Mouse (Mus musculus) embryonic facial prominence, embryonic 10.5 days (tissue): Measurements from ENCODE around the gene Fgfr2. TPM values are rescaled to one million over a fixed set of nuclear protein-coding genes. Genes with fewer than 3 reads are reported as not detected.

Source experiments
- DNase-seq: peaks from one replicate; pipeline ENCODE4 v3.0.0-alpha.2; 2017; ENCODE audit warnings: low spot score
- H3K27ac ChIP-seq: fragments of 300-500 bp; sonication (generic); replicated peaks from 2 replicates; pipeline ENCODE4 v1.5.1; 2016; ENCODE audit warnings: mild to moderate bottlenecking
- H3K27me3 ChIP-seq: fragments of 300-500 bp; sonication (generic); replicated peaks from 2 replicates; pipeline ENCODE4 v1.6.1; 2016; ENCODE audit warnings: low read depth, mild to moderate bottlenecking; ENCODE audit not compliant: poor library complexity, severe bottlenecking
- H3K36me3 ChIP-seq: fragments of 300-500 bp; sonication (generic); replicated peaks from 2 replicates; pipeline ENCODE4 v1.6.1; 2016; ENCODE audit warnings: mild to moderate bottlenecking, moderate library complexity
- H3K4me1 ChIP-seq: fragments of 300-500 bp; sonication (generic); 2 replicates; pipeline ENCODE4 v1.6.1; 2016
- H3K4me3 ChIP-seq: fragments of 300-500 bp; sonication (generic); 2 replicates; pipeline ENCODE4 v1.5.1; 2016; ENCODE audit warnings: mild to moderate bottlenecking, moderate library complexity
- H3K9me3 ChIP-seq: fragments of 300-500 bp; sonication (generic); 2 replicates; pipeline ENCODE4 v1.6.1; 2016; ENCODE audit warnings: mild to moderate bottlenecking
- WGBS: fragments of 180-500 bp; shearing (Covaris S2); methylation state at CpG from one replicate; pipeline ENCODE4 v1.1.7; 2016; 5-methylcytosine and 5-hydroxymethylcytosine counted together
- polyA plus RNA-seq: library from polyadenylated mRNA; unstranded; fragments of >200 nt; fragmentation: Nextera tagmentation; extraction: Ambion mirVana; gene quantifications from 2 replicates; pipeline ENCODE4 v1.2.1, GENCODE M21; 2016

Gene Fgfr2
- polyA plus RNA-seq, 1 experiment from 2014 or later: 74.3 TPM

DNA sequence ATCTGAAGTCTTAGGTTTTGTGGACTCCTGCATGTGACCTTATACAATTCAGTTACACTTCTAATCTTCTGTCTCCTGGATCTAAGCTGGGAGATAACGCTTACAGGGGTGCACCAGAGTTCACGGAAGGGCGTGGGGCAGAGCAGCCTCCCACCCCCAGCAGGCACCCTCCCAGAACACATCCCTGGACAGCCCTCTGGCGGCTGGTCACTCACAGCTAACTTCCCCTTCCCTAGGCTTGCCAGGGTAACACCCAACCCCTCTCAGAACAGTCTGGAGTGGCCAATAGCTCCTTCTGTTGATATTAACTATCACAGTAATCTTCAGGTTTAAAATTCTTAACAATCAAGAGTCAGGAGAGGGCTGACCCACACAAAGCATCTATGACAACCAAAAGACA, 75.9 kb downstream of the Fgfr2 start:
- DNase-seq: no peak
- H3K4me1 ChIP-seq: peaks cover 36% of the 10 kb centered on the region
- H3K27ac ChIP-seq: no peak overlapping the region
- H3K9me3 ChIP-seq: no peaks in the 10 kb centered on the region
- H3K4me3 ChIP-seq: no peak overlapping the region
- WGBS: 81% methylated on average over 4 of the region's 4 CpGs
- H3K36me3 ChIP-seq: peaks cover 73% of the 10 kb centered on the region
- no peaks in the 10 kb centered on the region for H3K27me3 ChIP-seq

DNA sequence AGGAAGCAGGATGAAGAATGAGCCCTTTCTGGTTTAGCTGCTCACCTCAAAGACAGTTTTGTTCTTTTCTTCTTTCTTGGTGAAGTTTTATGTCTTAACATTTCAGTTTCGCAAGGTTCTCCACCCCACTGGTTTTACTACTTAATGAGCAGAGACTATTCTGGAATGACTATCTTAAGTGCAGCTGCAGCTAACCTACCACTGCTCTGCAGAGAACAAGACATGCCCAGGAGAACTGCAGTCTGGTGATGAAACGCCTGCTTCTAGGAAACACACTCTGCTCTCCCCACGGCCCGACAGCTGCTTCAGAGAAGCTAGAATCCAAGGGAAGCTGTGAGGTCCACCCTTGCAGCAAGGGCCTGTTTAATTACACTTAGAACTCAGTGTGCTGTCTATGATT, 78.4 kb downstream of the Fgfr2 start:
- Histone ChIP-seq H3K27ac (no peak overlapping the region), H3K4me3 (no peak overlapping the region), H3K36me3 (peaks cover 60% of the 10 kb centered on the region), H3K27me3 (no peaks in the 10 kb centered on the region), H3K9me3 (no peaks in the 10 kb centered on the region), H3K4me1 (peaks cover 57% of the 10 kb centered on the region)
- WGBS: 83% methylated on average over 4 of the region's 4 CpGs
- DNase-seq: no peak

DNA sequence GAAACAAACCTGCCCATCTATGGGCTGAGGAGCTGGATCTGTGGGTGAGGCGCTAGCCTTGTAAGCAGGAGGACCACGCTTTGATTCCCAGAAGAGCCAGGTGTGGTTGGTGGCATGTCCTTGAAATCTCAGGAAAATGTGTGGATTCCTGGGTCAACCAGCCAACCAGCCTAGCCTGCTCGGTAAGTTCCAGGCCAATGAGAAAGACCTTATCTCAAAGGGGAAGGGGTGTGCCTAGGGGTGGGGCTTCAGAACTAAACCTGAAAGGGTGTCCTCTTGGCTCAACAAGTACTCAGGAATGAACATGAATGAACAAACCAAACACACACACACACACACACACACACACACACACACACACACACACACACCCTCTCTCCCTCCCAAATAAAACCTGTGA, 81.4 kb downstream of the Fgfr2 start:
- H3K4me1 ChIP-seq: peaks cover 66% of the 10 kb centered on the region
- peaks cover 46% of the 10 kb centered on the region for H3K36me3 ChIP-seq
- 77% methylated on average over 3 of the region's 3 CpGs for WGBS
- DNase-seq: no peak
- no peaks in the 10 kb centered on the region for H3K27me3 ChIP-seq
- no peak overlapping the region for H3K27ac ChIP-seq
- no peaks in the 10 kb centered on the region for H3K9me3 ChIP-seq
- H3K4me3 ChIP-seq: no peak overlapping the region

DNA sequence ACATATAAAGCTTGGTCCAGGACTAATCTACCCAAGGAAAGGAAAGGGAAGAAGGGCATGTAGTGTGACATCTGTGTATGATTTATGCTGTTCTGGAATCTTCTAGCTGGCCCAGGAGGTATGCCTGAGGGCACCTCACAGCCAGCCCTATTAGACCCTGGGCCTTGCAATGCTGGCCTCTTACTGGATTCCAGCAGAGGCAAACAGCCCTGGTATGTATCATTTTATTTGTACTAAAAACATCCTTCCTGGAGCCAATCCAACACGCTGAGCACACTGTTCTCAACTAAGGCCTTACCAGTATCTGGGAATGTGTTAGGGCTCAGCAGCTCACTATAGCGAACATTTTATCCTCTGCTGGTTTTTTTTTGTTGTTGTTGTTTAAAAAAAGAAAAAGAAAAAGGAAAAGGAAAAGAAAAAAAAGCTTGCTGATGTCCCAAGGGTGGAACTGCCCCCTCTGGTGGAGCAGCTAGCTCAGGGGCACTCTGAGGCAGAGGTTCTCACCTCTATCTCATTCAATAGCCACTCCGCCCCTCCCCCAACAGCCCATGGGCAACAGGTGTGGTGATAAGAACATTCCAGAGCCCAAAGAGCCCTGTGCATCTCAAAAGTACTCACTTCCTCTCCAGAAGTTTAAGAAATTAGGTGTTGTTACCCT, 82.3 kb downstream of the Fgfr2 start:
- Histone ChIP-seq H3K27ac (no peak overlapping the region), H3K9me3 (no peaks in the 10 kb centered on the region), H3K27me3 (no peaks in the 10 kb centered on the region), H3K36me3 (peaks cover 37% of the 10 kb centered on the region), H3K4me3 (no peak overlapping the region), H3K4me1 (peaks cover 76% of the 10 kb centered on the region)
- no peak for DNase-seq
- WGBS: 82% methylated on average over 3 of the region's 3 CpGs

DNA sequence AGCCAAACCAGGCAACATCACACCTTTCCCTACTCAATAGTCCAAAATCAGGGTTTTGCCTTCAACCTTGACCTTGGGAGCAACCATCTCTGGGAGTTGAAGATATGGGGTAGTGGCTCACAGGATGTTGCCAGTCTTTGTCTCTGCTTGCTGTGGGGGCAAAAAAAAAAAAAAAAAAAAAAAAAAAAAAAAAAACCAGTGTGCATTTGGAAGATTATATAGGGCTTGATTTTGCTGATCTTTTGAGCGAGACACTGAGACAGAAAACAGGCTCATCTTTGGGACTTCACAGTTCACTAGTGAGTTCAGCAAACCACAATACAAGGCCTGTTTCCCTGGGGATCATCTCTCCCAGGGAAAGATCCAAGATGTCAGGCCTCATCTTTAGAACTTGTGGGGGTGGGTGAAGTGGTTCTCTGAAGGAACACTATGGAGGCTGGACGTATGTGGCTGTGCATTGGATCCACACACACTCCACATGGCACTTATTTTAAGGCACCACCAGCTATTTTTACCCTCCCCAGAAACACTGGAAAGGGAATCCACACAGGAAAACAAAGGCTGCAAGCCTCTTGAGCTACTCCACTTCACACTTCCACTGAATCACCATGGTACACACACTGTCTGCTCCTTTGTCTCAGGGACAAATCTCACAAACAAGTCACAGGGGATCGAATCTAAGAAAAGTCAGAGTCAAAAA, 83.4 kb downstream of the Fgfr2 start:
- peak overlapping the region; percentile 44 for H3K27ac ChIP-seq
- DNase-seq: no peak
- 81% methylated on average over 3 of the region's 3 CpGs for WGBS
- no peaks in the 10 kb centered on the region for H3K27me3 ChIP-seq
- H3K4me3 ChIP-seq: no peak overlapping the region
- H3K4me1 ChIP-seq: peaks cover 87% of the 10 kb centered on the region
- H3K9me3 ChIP-seq: no peaks in the 10 kb centered on the region
- peaks cover 26% of the 10 kb centered on the region for H3K36me3 ChIP-seq

DNA sequence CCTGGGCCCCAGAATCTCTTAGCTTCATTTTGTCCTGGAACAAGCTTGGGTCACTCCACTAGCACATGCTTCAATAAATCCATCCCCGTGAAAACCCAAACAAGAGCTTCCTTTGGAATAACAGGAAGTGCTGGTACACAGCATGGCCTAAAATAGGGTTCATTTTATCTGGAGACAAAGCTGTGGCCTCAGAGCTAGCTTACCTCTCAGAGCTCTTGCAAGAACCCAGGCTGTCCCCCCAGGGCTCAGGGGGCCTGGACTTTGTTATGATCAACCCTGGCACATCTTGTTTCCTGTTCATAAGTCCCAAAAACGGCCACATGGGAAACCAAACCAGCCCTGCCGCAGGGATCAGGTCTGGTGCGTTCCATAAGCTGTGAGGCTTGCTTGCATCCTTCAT, 85.5 kb downstream of the Fgfr2 start:
- Histone ChIP-seq H3K27me3 (no peaks in the 10 kb centered on the region), H3K27ac (peak overlapping the region; percentile 79)

DNA sequence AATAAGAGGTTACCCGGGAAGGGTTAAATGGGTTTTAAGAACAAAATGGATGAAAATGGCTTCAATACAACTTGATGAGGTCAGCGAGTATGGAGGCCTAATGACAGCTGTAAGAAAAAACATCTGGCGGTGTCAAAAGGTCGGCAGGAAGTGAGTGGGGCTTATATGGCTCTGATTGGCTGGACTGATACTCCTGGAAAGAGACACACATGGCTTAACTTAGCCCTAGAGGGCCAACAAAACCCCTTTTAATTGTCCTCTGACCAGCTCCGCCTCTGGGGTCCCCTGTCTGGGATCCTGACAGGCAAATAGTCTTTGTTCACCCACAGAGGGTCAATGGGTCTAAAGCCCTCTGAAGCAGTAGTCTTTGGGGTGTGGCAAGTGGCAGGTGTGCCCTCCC, 85.9 kb downstream of the Fgfr2 start:
- Histone ChIP-seq H3K4me3 (peak overlapping the region; percentile 30), H3K27ac (peak overlapping the region; percentile 79), H3K9me3 (no peaks in the 10 kb centered on the region), H3K36me3 (peaks cover 5% of the 10 kb centered on the region), H3K4me1 (peaks cover 99% of the 10 kb centered on the region), H3K27me3 (no peaks in the 10 kb centered on the region)
- 24% methylated on average over 5 of the region's 5 CpGs for WGBS
- DNase-seq: peak; percentile 86

More for the DNA sequence above, 85.5 kb downstream of the Fgfr2 start:
- peak; percentile 78 for DNase-seq
- Histone ChIP-seq H3K4me3 (peak overlapping the region; percentile 30), H3K4me1 (peaks cover 100% of the 10 kb centered on the region), H3K9me3 (no peaks in the 10 kb centered on the region), H3K36me3 (peaks cover 8% of the 10 kb centered on the region)
- 34% methylated on average over 4 of the region's 4 CpGs for WGBS

DNA sequence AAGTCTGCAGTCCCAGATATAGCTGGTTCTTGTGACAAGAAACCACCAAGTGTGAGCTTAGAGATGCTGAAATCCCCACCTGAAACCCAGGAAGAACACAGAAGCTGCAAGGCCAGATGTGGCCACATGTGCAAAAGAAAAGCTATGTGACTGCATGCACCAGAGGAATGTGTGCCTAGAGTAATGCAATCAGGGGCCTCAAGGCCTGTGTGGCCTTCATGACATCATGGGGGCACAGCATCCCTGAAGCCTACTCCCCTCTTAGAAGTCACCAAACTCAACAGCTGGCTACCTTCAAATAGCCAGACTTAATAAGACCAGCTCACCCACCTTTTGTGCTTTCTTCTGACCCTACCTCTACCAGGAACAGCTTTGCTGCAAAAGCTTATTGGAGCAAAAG, 87.2 kb downstream of the Fgfr2 start:
- no peak for DNase-seq
- Histone ChIP-seq H3K36me3 (peaks cover 9% of the 10 kb centered on the region; the same call in 1 of the 2 replicates), H3K27me3 (no peaks in the 10 kb centered on the region), H3K4me3 (no peak overlapping the region), H3K9me3 (no peaks in the 10 kb centered on the region), H3K4me1 (peaks cover 86% of the 10 kb centered on the region), H3K27ac (peak overlapping the region; percentile 79)

DNA sequence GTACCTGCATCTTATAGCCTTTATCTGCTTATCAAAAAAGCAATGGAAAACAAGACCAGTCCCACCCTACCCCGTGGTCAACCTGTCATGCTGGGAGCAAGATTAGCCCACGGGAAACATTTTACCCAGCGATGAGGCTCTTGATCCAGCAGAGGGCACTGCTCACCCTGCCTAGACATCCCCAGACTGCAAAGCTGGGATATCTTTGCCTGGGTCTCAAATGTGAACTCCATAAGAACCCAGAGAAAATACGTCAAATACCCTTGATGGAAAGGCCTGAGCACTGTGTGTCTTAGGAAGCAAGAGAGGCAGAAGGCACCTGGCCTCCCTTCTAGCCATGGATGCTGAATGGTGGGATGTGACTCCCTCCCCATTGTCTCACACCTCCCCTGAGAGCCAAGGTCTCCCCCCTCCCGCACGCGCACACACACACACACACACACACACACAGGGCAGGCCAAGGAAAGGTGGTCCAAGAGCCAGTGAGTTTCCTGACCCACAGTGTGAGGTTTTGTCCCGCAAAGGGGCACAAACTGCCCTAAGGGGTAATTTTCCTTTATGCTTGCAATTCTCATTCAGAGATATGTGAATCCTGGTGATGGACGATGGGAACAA, 90.5 kb downstream of the Fgfr2 start:
- 46% methylated on average over 9 of the region's 9 CpGs for WGBS
- DNase-seq: peak; percentile 72
- Histone ChIP-seq H3K27ac (peak overlapping the region; percentile 74), H3K4me3 (no peak overlapping the region), H3K27me3 (no peaks in the 10 kb centered on the region), H3K4me1 (peaks cover 64% of the 10 kb centered on the region), H3K36me3 (peaks cover 26% of the 10 kb centered on the region), H3K9me3 (no peaks in the 10 kb centered on the region)

DNA sequence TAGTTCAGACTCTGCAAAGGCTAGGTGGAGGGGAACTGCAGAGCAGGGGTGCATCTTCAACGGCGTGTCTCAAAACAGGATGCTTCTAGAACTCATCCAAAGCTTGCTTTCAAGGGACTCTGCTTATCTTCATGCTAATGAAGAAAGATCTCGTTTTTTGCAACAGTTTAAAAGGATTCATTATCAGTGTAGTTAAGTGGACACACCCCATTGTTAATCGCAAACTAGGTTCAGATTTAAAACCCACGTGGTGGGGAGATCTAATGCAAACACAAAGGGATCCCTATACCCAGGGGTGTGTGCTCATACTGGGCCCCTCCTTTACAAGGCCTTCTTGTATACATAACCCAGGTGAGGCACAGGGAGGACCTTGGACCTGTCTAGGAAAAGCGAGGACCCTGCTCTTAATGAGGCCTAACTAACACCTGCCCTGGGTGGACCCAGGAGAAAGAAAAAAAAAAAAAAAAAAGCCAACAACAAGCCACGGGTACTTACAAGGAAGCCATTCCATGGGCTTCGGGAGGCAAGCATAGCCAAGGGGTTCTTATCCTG, 93.6 kb downstream of the Fgfr2 start:
- no peak overlapping the region for H3K27ac ChIP-seq
- H3K36me3 ChIP-seq: peaks cover 29% of the 10 kb centered on the region
- no peaks in the 10 kb centered on the region for H3K27me3 ChIP-seq
- WGBS: 81% methylated on average over 8 of the region's 8 CpGs
- no peaks in the 10 kb centered on the region for H3K9me3 ChIP-seq
- H3K4me3 ChIP-seq: no peak overlapping the region
- H3K4me1 ChIP-seq: peaks cover 64% of the 10 kb centered on the region
- DNase-seq: no peak

DNA sequence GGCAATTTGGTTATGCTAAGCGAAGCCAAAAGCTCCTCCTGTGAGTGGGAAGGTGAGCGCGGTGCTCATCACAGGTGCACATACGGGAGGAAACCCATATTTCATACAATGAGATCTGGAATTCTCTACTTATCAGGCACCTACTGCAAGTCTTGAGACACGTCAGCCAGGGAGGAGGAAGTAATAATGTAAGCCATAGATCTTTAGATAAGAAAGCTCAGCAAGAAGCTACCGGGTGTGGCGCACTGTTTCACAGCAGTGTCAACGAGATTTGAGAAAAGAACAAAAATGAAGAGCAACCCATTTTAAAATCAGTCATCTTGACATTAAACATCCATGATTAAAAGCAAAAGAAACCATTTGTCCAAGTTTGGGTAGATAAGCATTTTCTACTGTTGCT, 94.1 kb downstream of the Fgfr2 start:
- 91% methylated on average over 8 of the region's 8 CpGs for WGBS
- peaks cover 64% of the 10 kb centered on the region for H3K4me1 ChIP-seq

DNA sequence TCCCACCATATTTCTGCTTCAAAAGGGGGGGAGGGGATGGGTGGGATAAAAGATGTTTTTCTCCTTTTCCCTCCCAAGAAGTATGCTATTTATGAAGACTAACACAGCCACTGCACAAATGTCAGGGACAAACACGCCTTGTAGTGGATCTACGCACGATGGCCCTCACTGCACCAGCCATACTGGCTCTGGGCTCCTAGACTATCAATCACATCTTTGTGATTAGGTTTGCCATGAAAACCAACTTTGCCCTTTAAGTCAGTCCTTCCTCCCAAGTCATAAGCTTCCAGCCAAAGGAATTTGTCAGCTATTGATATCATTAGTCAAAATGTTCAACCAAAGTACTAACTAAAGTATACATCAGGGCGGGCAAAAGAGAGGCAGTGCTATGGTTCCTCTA, 95.2 kb downstream of the Fgfr2 start:
- no peak overlapping the region for H3K4me3 ChIP-seq
- H3K4me1 ChIP-seq: peaks cover 60% of the 10 kb centered on the region
- no peaks in the 10 kb centered on the region for H3K9me3 ChIP-seq
- DNase-seq: no peak
- WGBS: 93% methylated on average over 4 of the region's 4 CpGs
- no peak overlapping the region for H3K27ac ChIP-seq
- H3K36me3 ChIP-seq: peaks cover 40% of the 10 kb centered on the region
- H3K27me3 ChIP-seq: no peaks in the 10 kb centered on the region

More for the DNA sequence above, 94.1 kb downstream of the Fgfr2 start:
- H3K4me3 ChIP-seq: no peak overlapping the region
- no peaks in the 10 kb centered on the region for H3K9me3 ChIP-seq
- H3K36me3 ChIP-seq: peaks cover 33% of the 10 kb centered on the region
- no peak overlapping the region for H3K27ac ChIP-seq
- no peaks in the 10 kb centered on the region for H3K27me3 ChIP-seq
- no peak for DNase-seq
